Mouse (Mus musculus) testis, adult 2 months (tissue): ENCODE measurements around the gene Nr2f2.

ENCODE experiments used
- CTCF ChIP-seq: fragments of 200-500 bp; IDR thresholded peaks from 2 replicates; pipeline ENCODE4 v1.5.1; 2012; ENCODE audit warnings: low read depth, mild to moderate bottlenecking, inconsistent platforms, low read length, moderate library complexity; ENCODE audit not compliant: control insufficient read depth, insufficient read depth, insufficient replicate concordance
- POLR2A ChIP-seq: fragments of 200-500 bp; IDR thresholded peaks from 2 replicates; pipeline ENCODE4 v1.6.1; 2012; ENCODE audit warnings: low read depth, mild to moderate bottlenecking, inconsistent platforms, low read length, moderate library complexity; ENCODE audit not compliant: control insufficient read depth

DNA sequence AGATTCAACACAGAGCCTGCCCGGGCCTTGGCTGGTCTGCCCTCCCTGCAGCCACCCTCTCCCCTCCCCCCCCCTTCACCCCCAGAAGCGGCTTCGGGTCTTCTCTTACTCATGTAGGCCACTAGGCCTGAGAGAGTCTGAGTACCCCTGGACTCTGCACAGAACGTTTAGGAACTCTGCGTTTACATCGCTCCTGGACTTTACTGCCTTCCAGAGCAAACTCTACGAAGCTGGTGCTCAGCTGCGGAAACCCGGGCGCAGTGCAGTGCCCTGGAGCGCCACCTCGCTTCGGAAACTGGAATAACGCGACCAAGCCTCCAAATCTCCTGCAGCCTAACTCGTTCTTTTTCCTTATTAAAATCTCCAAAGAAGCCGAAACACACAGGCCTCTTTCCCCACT is 31.7 kb downstream of the Nr2f2 start:
- TF ChIP-seq CTCF, result peak; percentile 89
- no peak for TF ChIP-seq POLR2A
